Mouse (Mus musculus): ENCODE results near the gene Ccdc186.

Ccdc186 gene

DNA sequence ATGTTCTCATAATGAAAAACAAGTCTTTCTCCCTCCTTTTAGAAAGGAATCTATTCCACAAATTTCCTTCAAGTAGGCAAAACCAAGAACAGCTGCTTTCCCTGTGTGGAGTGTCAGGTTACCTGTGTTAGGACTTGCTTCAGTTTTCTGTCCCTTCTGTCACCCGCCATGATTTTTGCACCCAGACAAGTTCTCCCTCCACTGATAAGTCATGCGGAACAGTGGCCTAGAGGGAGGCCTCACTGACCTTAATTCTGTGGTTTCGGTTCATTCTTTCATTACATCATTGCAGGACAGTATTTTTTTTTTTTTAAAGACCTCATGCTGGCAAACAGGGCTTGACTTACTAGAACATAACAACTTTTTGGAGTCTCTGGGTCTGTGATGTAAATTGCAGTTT is 72.6 kb downstream of the Ccdc186 start:
- DNase-seq: no peak

DNA sequence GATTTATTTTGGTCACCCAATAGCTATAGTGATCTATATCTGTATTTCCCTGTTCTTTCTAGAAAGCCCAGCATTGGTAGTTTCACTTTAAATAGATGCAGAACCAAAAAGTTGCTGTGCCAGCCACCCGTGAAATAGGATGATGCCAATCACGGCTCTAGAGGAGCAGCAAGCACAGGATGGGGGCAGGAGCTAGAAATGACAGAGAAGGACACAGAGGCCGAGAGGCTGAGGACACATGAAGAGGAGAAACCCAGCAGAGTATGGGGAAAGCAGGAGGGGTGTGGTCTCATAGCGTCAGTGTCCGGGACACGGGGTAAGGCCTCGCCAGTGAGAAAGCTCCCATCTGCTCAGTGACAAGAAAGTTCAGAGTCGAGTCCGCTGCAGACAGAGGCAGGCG is 74.1 kb downstream of the Ccdc186 start:
- DNase-seq: no peak

DNA sequence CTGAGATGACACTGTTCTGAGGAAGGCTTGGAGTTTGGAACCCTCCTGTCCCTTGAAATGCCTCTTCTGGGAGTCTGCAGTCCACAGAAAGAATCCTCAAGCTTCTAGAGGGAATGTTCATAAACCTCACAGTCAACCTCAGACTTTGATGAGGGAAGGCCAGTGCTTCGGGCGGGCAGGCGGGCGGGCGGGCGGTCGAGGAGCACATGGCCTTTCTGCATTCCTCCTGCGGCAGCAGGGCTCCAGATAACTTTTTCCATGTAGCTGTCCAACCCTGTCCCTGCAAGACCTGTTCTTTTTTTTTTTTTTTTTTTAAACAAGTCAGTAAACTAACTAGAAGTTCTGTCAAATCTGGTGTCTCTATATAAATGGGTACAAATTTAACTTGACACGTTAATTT is 75.4 kb downstream of the Ccdc186 start:
- no peak for DNase-seq

GRCm38 (mm10) chr19:56745528-56745927 is 76.5 kb downstream of the Ccdc186 start:
- DNase-seq: no peak

- DNase-seq: peak in 1 of 2 experiments; percentile 11
These were observed 76.9 kb downstream of the Ccdc186 start for GRCm38 (mm10) chr19:56745061-56745460.

All from cerebellum, postnatal 25 days (tissue).